Mouse (Mus musculus) liver, adult (tissue): Measurements from ENCODE around the gene Gm32717.
"Not testable (repeated sequence)": the region's sequence is repeated elsewhere in the genome, so short reads cannot be mapped to it uniquely, and the experiment has no call there.

Experiments
- GATA4 ChIP-seq: IDR thresholded peaks from 2 replicates; pipeline ENCODE4 v1.6.1; 2014; ENCODE audit warnings: mild to moderate bottlenecking, low read length; ENCODE audit not compliant: insufficient replicate concordance

Gm32717 gene

GRCm38 (mm10) chr10:118240680-118241079, at the start of gene Gm32717:
Gene Gm32717 (minus strand): TSS chr10:118240780.
- TF ChIP-seq GATA4, result not testable (repeated sequence)

DNA sequence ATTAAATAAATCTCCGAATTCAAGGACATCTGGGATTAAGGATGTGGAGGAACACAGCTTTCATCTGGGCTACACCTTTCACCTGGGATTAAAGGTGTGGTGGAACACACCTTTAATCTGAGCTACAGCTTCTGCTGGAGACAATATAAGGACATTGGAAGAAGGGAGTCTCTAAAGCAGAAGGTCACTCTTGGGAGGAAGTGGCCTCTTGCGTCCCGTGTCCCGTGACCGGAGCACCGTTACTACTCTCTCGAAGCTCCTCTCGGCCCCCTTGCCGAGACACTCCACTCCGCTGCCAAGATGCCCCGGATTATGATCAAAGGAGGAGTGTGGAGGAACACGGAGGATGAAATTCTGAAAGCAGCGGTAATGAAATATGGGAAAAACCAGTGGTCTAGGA, 17.8 kb upstream of the Gm32717 start, which contains the start of gene Gm32802:
Gene Gm32802, plus strand, starts transcription at position 301 of the 400 bp plus-strand sequence.
- not testable (repeated sequence) for TF ChIP-seq GATA4

DNA sequence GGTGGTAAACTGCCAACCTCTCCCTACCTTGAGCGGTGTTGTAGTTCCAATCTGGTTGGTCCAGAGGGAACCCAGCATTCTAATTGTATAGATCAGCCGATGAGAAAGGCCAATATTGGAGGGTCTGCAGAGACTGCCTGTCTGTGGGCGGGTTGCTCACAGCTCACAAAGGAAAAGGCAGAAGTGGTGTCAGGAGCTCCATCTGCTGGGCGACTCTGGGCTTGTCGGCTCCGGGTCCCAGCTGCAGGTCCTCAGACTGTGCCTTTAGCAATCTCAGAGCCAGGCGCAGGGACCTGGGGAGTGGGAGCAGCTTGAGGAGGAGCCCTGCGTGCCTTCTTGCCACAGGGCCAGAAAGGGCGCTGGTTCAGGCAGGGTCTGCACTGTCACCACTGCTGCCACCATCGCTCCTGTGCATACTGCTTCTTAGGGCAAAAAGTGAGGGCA, 10.3 kb upstream of the Gm32717 start:
- TF ChIP-seq GATA4, result no peak

DNA sequence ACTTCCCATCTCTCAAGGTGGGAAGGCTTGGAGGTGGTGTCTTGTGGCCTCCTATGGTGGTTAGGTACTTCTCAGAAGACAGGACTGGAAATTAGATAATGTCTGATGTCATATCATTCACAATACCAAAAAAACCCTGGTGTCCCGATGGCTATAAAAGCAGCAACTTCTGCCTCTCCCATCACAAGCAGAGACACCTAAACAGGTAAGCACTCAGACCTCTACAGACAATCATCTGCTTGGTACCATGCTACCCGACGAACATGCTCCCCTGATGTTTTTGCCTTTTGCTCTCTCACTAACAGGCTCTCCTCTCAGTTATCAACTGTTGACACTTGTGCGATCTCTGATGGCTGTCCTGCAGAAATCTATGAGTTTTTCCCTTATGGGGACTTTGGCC, 35.9 kb downstream of the Gm32717 start, which contains the start of gene Il22:
Gene Il22, plus strand, starts transcription at position 301 of the 400 bp plus-strand sequence.
- no peak for TF ChIP-seq GATA4
